Mouse (Mus musculus) bone marrow, adult 2 months (tissue): ENCODE results near the gene Dop1a.

Source experiments
- CTCF ChIP-seq: fragments of 200-500 bp; IDR thresholded peaks from 2 replicates; pipeline ENCODE4 v1.5.1; 2011; ENCODE audit warnings: low read length, control low read depth; ENCODE audit not compliant: control insufficient read depth, insufficient read depth
- POLR2A ChIP-seq: fragments of 200-500 bp; IDR thresholded peaks from 2 replicates; pipeline ENCODE4 v1.6.1; 2011; ENCODE audit warnings: low read depth, mild to moderate bottlenecking, control low read depth, low read length, borderline replicate concordance; ENCODE audit not compliant: control insufficient read depth

DNA sequence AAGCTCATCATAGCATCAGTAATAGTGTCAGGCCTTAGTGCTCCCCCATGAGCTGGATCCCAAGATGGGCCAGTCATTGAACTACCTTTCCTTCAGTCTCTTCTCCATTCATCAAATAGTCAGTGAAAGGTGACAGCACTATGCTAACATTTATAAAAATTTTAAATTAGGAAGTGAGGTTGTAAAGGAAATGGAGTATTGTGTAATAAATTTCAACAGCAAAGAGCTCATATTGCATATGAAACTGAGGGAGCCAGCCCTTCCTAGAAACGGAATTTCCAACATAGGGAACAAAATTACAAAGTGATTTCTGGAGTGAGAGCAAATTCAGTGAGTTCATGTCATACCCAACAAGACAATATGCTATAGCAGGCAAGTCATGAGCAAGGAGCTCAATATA, 77.6 kb downstream of the Dop1a start:
- TF ChIP-seq CTCF = no peak
- TF ChIP-seq POLR2A = no peak
